Mouse (Mus musculus) kidney, embryonic 15.5 days (tissue): ENCODE data around the gene Fam69b. TPM values are rescaled to one million over a fixed set of nuclear protein-coding genes. Genes with fewer than 3 reads are reported as not detected.

ENCODE experiments used
- ATAC-seq: fragments of 200-750 bp; cut with Nextera tagmentation; replicated peaks from 2 replicates; pipeline ENCODE4 v1.8.0; 2017; ENCODE audit warnings: moderate TSS enrichment; ENCODE audit not compliant: low FRiP score
- H3K27ac ChIP-seq: fragments of 300-500 bp; sonication (generic); 2 replicates; pipeline ENCODE4 v1.5.1; 2015; ENCODE audit warnings: mild to moderate bottlenecking, inconsistent platforms
- H3K27me3 ChIP-seq: fragments of 300-500 bp; sonication (generic); 2 replicates; pipeline ENCODE4 v1.6.1; 2015; ENCODE audit warnings: inconsistent platforms
- H3K36me3 ChIP-seq: fragments of 300-500 bp; sonication (generic); 2 replicates; pipeline ENCODE4 v1.6.1; 2015; ENCODE audit warnings: inconsistent platforms
- H3K4me1 ChIP-seq: fragments of 300-500 bp; sonication (generic); 2 replicates; pipeline ENCODE4 v1.6.1; 2015; ENCODE audit warnings: inconsistent platforms
- H3K4me2 ChIP-seq: fragments of 300-500 bp; sonication (generic); 2 replicates; pipeline ENCODE4 v1.6.1; 2015; ENCODE audit warnings: moderate library complexity, mild to moderate bottlenecking, inconsistent platforms
- H3K4me3 ChIP-seq: fragments of 300-500 bp; sonication (generic); replicated peaks from 2 replicates; pipeline ENCODE4 v1.5.1; 2015; ENCODE audit warnings: mild to moderate bottlenecking, inconsistent platforms
- H3K9ac ChIP-seq: fragments of 300-500 bp; sonication (generic); 2 replicates; pipeline ENCODE4 v1.6.1; 2015; ENCODE audit warnings: mild to moderate bottlenecking, inconsistent platforms
- H3K9me3 ChIP-seq: fragments of 300-500 bp; sonication (generic); replicated peaks from 2 replicates; pipeline ENCODE4 v1.6.1; 2016; ENCODE audit warnings: inconsistent platforms
- WGBS: fragments of 180-500 bp; shearing (Covaris S2); methylation state at CpG from one replicate; pipeline ENCODE4 v1.1.7; 2015; ENCODE audit warnings: mixed read lengths; 5-methylcytosine and 5-hydroxymethylcytosine counted together
- polyA plus RNA-seq: library from polyadenylated mRNA; unstranded; fragments of >200 nt; fragmentation: Nextera tagmentation; extraction: Ambion mirVana; gene quantifications from 2 replicates; pipeline ENCODE4 v1.2.1, GENCODE M21; 2015

Gene Fam69b
- polyA plus RNA-seq, 1 experiment from 2014 or later = 32.9 TPM

GRCm38 (mm10) chr2:26634629-26635488 lies 6.6 kb downstream of the Fam69b start:
- no peak overlapping the region for H3K4me2 ChIP-seq
- peaks cover 49% of the 10 kb centered on the region for H3K36me3 ChIP-seq
- H3K9me3 ChIP-seq = no peaks in the 10 kb centered on the region
- H3K4me3 ChIP-seq = no peak overlapping the region
- no peak for ATAC-seq
- no peak overlapping the region for H3K9ac ChIP-seq
- H3K27me3 ChIP-seq = no peaks in the 10 kb centered on the region
- 63% methylated on average over 12 of the region's 12 CpGs for WGBS
- H3K27ac ChIP-seq = peak overlapping the region; percentile 51
- H3K4me1 ChIP-seq = peaks cover 49% of the 10 kb centered on the region

- Histone ChIP-seq H3K36me3 (peaks cover 49% of the 10 kb centered on the region), H3K27ac (no peak overlapping the region), H3K4me1 (peaks cover 45% of the 10 kb centered on the region), H3K4me3 (no peak overlapping the region), H3K27me3 (no peaks in the 10 kb centered on the region), H3K4me2 (no peak overlapping the region), H3K9ac (no peak overlapping the region), H3K9me3 (no peaks in the 10 kb centered on the region)
- WGBS = 81% methylated on average over 21 of the region's 21 CpGs
- no peak for ATAC-seq
Measured at GRCm38 (mm10) chr2:26635489-26636324, 7.5 kb downstream of the Fam69b start.

GRCm38 (mm10) chr2:26636325-26636635 lies 8.0 kb downstream of the Fam69b start:
- no peak overlapping the region for H3K4me2 ChIP-seq
- H3K4me1 ChIP-seq = peaks cover 44% of the 10 kb centered on the region
- no peak for ATAC-seq
- no peak overlapping the region for H3K9ac ChIP-seq
- H3K27ac ChIP-seq = no peak overlapping the region
- 43% methylated on average over 2 of the region's 2 CpGs for WGBS
- peaks cover 49% of the 10 kb centered on the region for H3K36me3 ChIP-seq
- H3K4me3 ChIP-seq = no peak overlapping the region
- no peaks in the 10 kb centered on the region for H3K27me3 ChIP-seq
- H3K9me3 ChIP-seq = no peaks in the 10 kb centered on the region

GRCm38 (mm10) chr2:26637316-26637932 lies 9.2 kb downstream of the Fam69b start:
- no peaks in the 10 kb centered on the region for H3K9me3 ChIP-seq
- H3K4me2 ChIP-seq = peak overlapping the region; percentile 68
- H3K27ac ChIP-seq = peak overlapping the region; percentile 23; the same call in 1 of the 2 replicates
- 0 out of 2 replicates have a peak overlapping the region, but pooled peaks have one; percentile 91 for H3K4me3 ChIP-seq
- 70% methylated on average over 4 of the region's 4 CpGs for WGBS
- H3K9ac ChIP-seq = no peak overlapping the region
- peaks cover 49% of the 10 kb centered on the region for H3K36me3 ChIP-seq
- no peak for ATAC-seq
- no peaks in the 10 kb centered on the region for H3K27me3 ChIP-seq
- peaks cover 44% of the 10 kb centered on the region for H3K4me1 ChIP-seq

GRCm38 (mm10) chr2:26638039-26638438 lies 9.8 kb downstream of the Fam69b start:
- peaks cover 49% of the 10 kb centered on the region for H3K36me3 ChIP-seq
- peak overlapping the region; percentile 68 for H3K4me2 ChIP-seq
- no peaks in the 10 kb centered on the region for H3K27me3 ChIP-seq
- no peaks in the 10 kb centered on the region for H3K9me3 ChIP-seq
- peak overlapping the region; percentile 23; the same call in 1 of the 2 replicates for H3K27ac ChIP-seq
- peaks cover 44% of the 10 kb centered on the region for H3K4me1 ChIP-seq
- H3K4me3 ChIP-seq = peak overlapping the region; percentile 91
- peak overlapping the region; percentile 92; the same call in 1 of the 2 replicates for H3K9ac ChIP-seq
- ATAC-seq = no peak
- 75% methylated on average over 5 of the region's 5 CpGs for whole genome bisulfite sequencing

GRCm38 (mm10) chr2:26638572-26638971 lies 10.3 kb downstream of the Fam69b start:
- H3K27ac ChIP-seq = peak overlapping the region; percentile 41; the same call in 1 of the 2 replicates
- H3K27me3 ChIP-seq = no peaks in the 10 kb centered on the region
- H3K9me3 ChIP-seq = no peaks in the 10 kb centered on the region
- H3K4me3 ChIP-seq = peak overlapping the region; percentile 91
- H3K4me1 ChIP-seq = peaks cover 44% of the 10 kb centered on the region
- peak overlapping the region; percentile 68 for H3K4me2 ChIP-seq
- H3K36me3 ChIP-seq = peaks cover 49% of the 10 kb centered on the region
- peak overlapping the region; percentile 92 for H3K9ac ChIP-seq
- 63% methylated on average over 5 of the region's 5 CpGs for whole genome bisulfite sequencing
- no peak for ATAC-seq

GRCm38 (mm10) chr2:26639083-26639482 lies 10.8 kb downstream of the Fam69b start:
- peak overlapping the region; percentile 41; the same call in 1 of the 2 replicates for H3K27ac ChIP-seq
- H3K27me3 ChIP-seq = no peaks in the 10 kb centered on the region
- peak overlapping the region; percentile 92 for H3K9ac ChIP-seq
- peak overlapping the region; percentile 91 for H3K4me3 ChIP-seq
- H3K4me1 ChIP-seq = peaks cover 41% of the 10 kb centered on the region
- no peaks in the 10 kb centered on the region for H3K9me3 ChIP-seq
- WGBS = 3% methylated on average over 8 of the region's 8 CpGs
- ATAC-seq = no peak; the same call in 1 of the 2 replicates
- peak overlapping the region; percentile 68 for H3K4me2 ChIP-seq
- H3K36me3 ChIP-seq = peaks cover 47% of the 10 kb centered on the region

GRCm38 (mm10) chr2:26639838-26640830 lies 11.9 kb downstream of the Fam69b start:
- Histone ChIP-seq H3K4me2 (peak overlapping the region; percentile 68), H3K9ac (peak overlapping the region; percentile 92), H3K9me3 (no peaks in the 10 kb centered on the region), H3K36me3 (peaks cover 37% of the 10 kb centered on the region), H3K27me3 (no peaks in the 10 kb centered on the region), H3K4me3 (peak overlapping the region; percentile 91), H3K27ac (peak overlapping the region; percentile 82), H3K4me1 (peaks cover 33% of the 10 kb centered on the region)
- peak; percentile 80 for ATAC-seq
- 3% methylated on average over 49 of the region's 49 CpGs for WGBS

GRCm38 (mm10) chr2:26641006-26641647 lies 12.9 kb downstream of the Fam69b start:
- Histone ChIP-seq H3K27ac (peak overlapping the region; percentile 82; the same call in 1 of the 2 replicates), H3K27me3 (no peaks in the 10 kb centered on the region), H3K9me3 (no peaks in the 10 kb centered on the region), H3K4me3 (no peak overlapping the region), H3K4me2 (no peak overlapping the region), H3K4me1 (peaks cover 31% of the 10 kb centered on the region), H3K9ac (no peak overlapping the region), H3K36me3 (peaks cover 27% of the 10 kb centered on the region)
- WGBS = 77% methylated on average over 7 of the region's 7 CpGs
- no peak for ATAC-seq

GRCm38 (mm10) chr2:26643942-26644341 lies 15.7 kb downstream of the Fam69b start:
- ATAC-seq = no peak
- H3K27ac ChIP-seq = no peak overlapping the region

More at GRCm38 (mm10) chr2:26643942-26644341, 15.7 kb downstream of the Fam69b start:
- Histone ChIP-seq H3K4me3 (no peak overlapping the region), H3K36me3 (no peaks in the 10 kb centered on the region), H3K4me1 (peaks cover 8% of the 10 kb centered on the region), H3K9me3 (no peaks in the 10 kb centered on the region), H3K9ac (no peak overlapping the region), H3K27me3 (no peaks in the 10 kb centered on the region), H3K4me2 (no peak overlapping the region)
- WGBS = 51% methylated on average over 2 of the region's 2 CpGs
